Mouse (Mus musculus) midbrain, postnatal 0 days (tissue): ENCODE data around the gene Olig3. TPM values are rescaled to one million over a fixed set of nuclear protein-coding genes. Genes with fewer than 3 reads are reported as not detected.

Experiments
- ATAC-seq: fragments of 200-750 bp; cut with Nextera tagmentation; 2 replicates; pipeline ENCODE4 v1.8.0; 2017; ENCODE audit warnings: moderate number of reproducible peaks, mild to moderate bottlenecking, moderate TSS enrichment, moderate library complexity; ENCODE audit not compliant: low FRiP score
- DNase-seq: peaks from one replicate; pipeline ENCODE4 v3.0.0-alpha.2; 2015; ENCODE audit warnings: low spot score
- H3K27ac ChIP-seq: fragments of 300-500 bp; sonication (generic); 2 replicates; pipeline ENCODE4 v1.5.1; 2014; ENCODE audit warnings: low read depth, mild to moderate bottlenecking, low read length, mixed read lengths
- H3K27me3 ChIP-seq: fragments of 300-500 bp; sonication (generic); 2 replicates; pipeline ENCODE4 v1.6.1; 2014; ENCODE audit warnings: low read length, control low read depth, mixed read lengths; ENCODE audit not compliant: insufficient read depth
- H3K36me3 ChIP-seq: fragments of 300-500 bp; sonication (generic); 2 replicates; pipeline ENCODE4 v1.6.1; 2014; ENCODE audit warnings: low read length, control low read depth, mixed read lengths; ENCODE audit not compliant: insufficient read depth
- H3K4me1 ChIP-seq: fragments of 300-500 bp; sonication (generic); 2 replicates; pipeline ENCODE4 v1.6.1; 2014; ENCODE audit warnings: mild to moderate bottlenecking, control low read depth, antibody characterized with exemption, low read length, mixed read lengths; ENCODE audit not compliant: insufficient read depth
- H3K4me2 ChIP-seq: fragments of 300-500 bp; sonication (generic); 2 replicates; pipeline ENCODE4 v1.6.1; 2014; ENCODE audit warnings: low read depth, mild to moderate bottlenecking, low read length, mixed read lengths; ENCODE audit not compliant: poor library complexity, severe bottlenecking
- H3K4me3 ChIP-seq: fragments of 300-500 bp; sonication (generic); 2 replicates; pipeline ENCODE4 v1.5.1; 2014; ENCODE audit warnings: low read depth, mild to moderate bottlenecking, low read length, moderate library complexity
- H3K9ac ChIP-seq: fragments of 300-500 bp; sonication (generic); replicated peaks from 2 replicates; pipeline ENCODE4 v1.6.1; 2014; ENCODE audit warnings: mild to moderate bottlenecking, low read length, moderate library complexity, mixed read lengths; ENCODE audit not compliant: poor library complexity, severe bottlenecking
- H3K9me3 ChIP-seq: fragments of 300-500 bp; sonication (generic); 2 replicates; pipeline ENCODE4 v1.6.1; 2016; ENCODE audit warnings: low read length, control low read depth
- CTCF ChIP-seq: IDR thresholded peaks from 2 replicates; pipeline ENCODE4 v1.5.1; 2016; ENCODE audit warnings: antibody characterized with exemption, mild to moderate bottlenecking
- WGBS: fragments of 180-500 bp; shearing (Covaris S2); extraction: QIAGEN DNeasy Blood & Tissue Kit; methylation state at CpG from one replicate; pipeline ENCODE4 v1.1.7; 2014; 5-methylcytosine and 5-hydroxymethylcytosine counted together
- polyA plus RNA-seq: library from polyadenylated mRNA; unstranded; fragments of >200 nt; fragmentation: Nextera tagmentation; extraction: Ambion mirVana; gene quantifications from 2 replicates; pipeline ENCODE4 v1.2.1, GENCODE M21; 2015
- total RNA-seq: library from RNA; depleted of rRNA; stranded (reverse); fragments of >200 nt; gene quantifications from 2 replicates; pipeline ENCODE4 v1.2.3, GENCODE M21; 2014

Gene Olig3
- total and polyA plus RNA-seq, 2 experiments from 2014 or later, result 0.77 TPM; not detected in 1

- no peak for ATAC-seq
- Histone ChIP-seq H3K9ac (no peak overlapping the region), H3K4me3 (no peak overlapping the region), H3K27ac (no peak overlapping the region), H3K27me3 (peaks cover 68% of the 10 kb centered on the region), H3K4me1 (no peaks in the 10 kb centered on the region), H3K36me3 (no peaks in the 10 kb centered on the region), H3K4me2 (no peak overlapping the region; the same call in 1 of the 2 replicates), H3K9me3 (no peaks in the 10 kb centered on the region)
- WGBS, result 1% methylated on average over 17 of the region's 17 CpGs
- no peak for TF ChIP-seq CTCF
- no peak for DNase-seq
These were observed 6.5 kb downstream of the Olig3 start for GRCm38 (mm10) chr10:19362861-19363260.

- no peak for DNase-seq
- peaks cover 63% of the 10 kb centered on the region for H3K27me3 ChIP-seq
- ATAC-seq, result no peak
- no peak overlapping the region for H3K9ac ChIP-seq
- no peak for TF ChIP-seq CTCF
- 13% methylated on average over 5 of the region's 5 CpGs for WGBS
- H3K36me3 ChIP-seq, result no peaks in the 10 kb centered on the region
- no peak overlapping the region for H3K4me2 ChIP-seq
- no peaks in the 10 kb centered on the region for H3K9me3 ChIP-seq
- no peaks in the 10 kb centered on the region for H3K4me1 ChIP-seq
- H3K4me3 ChIP-seq, result no peak overlapping the region
- H3K27ac ChIP-seq, result no peak overlapping the region
These were observed 7.0 kb downstream of the Olig3 start for GRCm38 (mm10) chr10:19363365-19363764.

- no peak for TF ChIP-seq CTCF
- Histone ChIP-seq H3K27ac (no peak overlapping the region), H3K36me3 (no peaks in the 10 kb centered on the region), H3K4me3 (no peak overlapping the region), H3K4me2 (no peak overlapping the region), H3K9ac (no peak overlapping the region), H3K9me3 (no peaks in the 10 kb centered on the region), H3K4me1 (no peaks in the 10 kb centered on the region), H3K27me3 (peaks cover 18% of the 10 kb centered on the region)
- no peak for DNase-seq
- 96% methylated on average over 9 of the region's 9 CpGs for WGBS
- no peak for ATAC-seq
These were observed 12.8 kb downstream of the Olig3 start for GRCm38 (mm10) chr10:19369143-19369542.

- Histone ChIP-seq H3K4me1 (no peaks in the 10 kb centered on the region), H3K36me3 (no peaks in the 10 kb centered on the region), H3K9ac (no peak overlapping the region), H3K9me3 (no peaks in the 10 kb centered on the region), H3K4me2 (no peak overlapping the region), H3K27me3 (peaks cover 11% of the 10 kb centered on the region), H3K4me3 (no peak overlapping the region), H3K27ac (no peak overlapping the region)
- DNase-seq (no peak), ATAC-seq (no peak)
- 74% methylated on average over 3 of the region's 3 CpGs for WGBS
- no peak for TF ChIP-seq CTCF
These were observed 13.8 kb downstream of the Olig3 start for GRCm38 (mm10) chr10:19370146-19370545.

GRCm38 (mm10) chr10:19372263-19372662, 15.9 kb downstream of the Olig3 start:
- H3K27me3 ChIP-seq, result no peaks in the 10 kb centered on the region; the same call in 1 of the 2 replicates
- WGBS, result 34% methylated on average over 5 of the region's 5 CpGs
- ATAC-seq, result no peak

GRCm38 (mm10) chr10:19373797-19374196, 17.5 kb downstream of the Olig3 start:
- 37% methylated on average over 7 of the region's 7 CpGs for WGBS
- DNase-seq (peak; percentile 83), ATAC-seq (no peak)
- H3K4me1 ChIP-seq, result no peaks in the 10 kb centered on the region
- H3K4me3 ChIP-seq, result no peak overlapping the region
- 0 out of 2 replicates have a peak, but pooled peaks cover 2% of the 10 kb centered on the region for H3K9me3 ChIP-seq
- no peak for TF ChIP-seq CTCF
- H3K27ac ChIP-seq, result no peak overlapping the region
- no peaks in the 10 kb centered on the region; the same call in 1 of the 2 replicates for H3K27me3 ChIP-seq
- H3K36me3 ChIP-seq, result no peaks in the 10 kb centered on the region
- no peak overlapping the region for H3K9ac ChIP-seq
- H3K4me2 ChIP-seq, result no peak overlapping the region

More at GRCm38 (mm10) chr10:19372263-19372662, 15.9 kb downstream of the Olig3 start:
- no peak overlapping the region for H3K27ac ChIP-seq
- DNase-seq, result no peak
- no peaks in the 10 kb centered on the region for H3K4me1 ChIP-seq
- no peak overlapping the region for H3K9ac ChIP-seq
- no peak overlapping the region for H3K4me2 ChIP-seq
- no peak overlapping the region for H3K4me3 ChIP-seq
- H3K9me3 ChIP-seq, result no peaks in the 10 kb centered on the region
- H3K36me3 ChIP-seq, result no peaks in the 10 kb centered on the region
- TF ChIP-seq CTCF, result no peak
